Mouse (Mus musculus) G1E (cell line): ENCODE results near the gene Zbtb43.

Experiments used
- CTCF ChIP-seq: IDR thresholded peaks from 2 replicates; pipeline ENCODE4 v1.5.1; 2012; ENCODE audit warnings: low read depth, low read length, inconsistent platforms, mixed read lengths
- GATA1 ChIP-seq: IDR thresholded peaks from 2 replicates; pipeline ENCODE4 v1.6.1; 2012; ENCODE audit warnings: borderline replicate concordance, low read length, inconsistent platforms, mixed read lengths
- TAL1 ChIP-seq: conservative IDR thresholded peaks from 2 replicates; pipeline ENCODE4 v1.6.1; 2012; ENCODE audit warnings: low read depth, low read length, inconsistent platforms, mixed read lengths

GRCm38 (mm10) chr2:33465215-33465614, 3.1 kb downstream of the Zbtb43 start:
- no peak for TF ChIP-seq CTCF
- no peak for TF ChIP-seq TAL1
- no peak for TF ChIP-seq GATA1
